Mouse (Mus musculus) CH12.LX (cell line): ENCODE measurements at regions not wholly inside any gene's neighbourhood (a gene's known extent, or its start where the extent isn't known, plus 50 kb on each side); places are given as distances from the start of the nearest gene placed in this dataset.

Source experiments
- DNase-seq: peaks from one replicate; pipeline ENCODE4 v3.0.0-alpha.2; 2013; ENCODE audit errors: extremely low read depth
- H3K27ac ChIP-seq: 2 replicates; pipeline ENCODE4 v1.5.1; 2012; ENCODE audit warnings: low read depth, mild to moderate bottlenecking, control low read depth, moderate library complexity; ENCODE audit not compliant: insufficient read depth
- H3K27me3 ChIP-seq: replicated peaks from 2 replicates; pipeline ENCODE3; 2012; ENCODE audit warnings: inconsistent platforms
- H3K36me3 ChIP-seq, 2 experiments: replicated peaks in 1 of 2; 2 replicates each; pipeline versions ENCODE3 to v1.6.1; 2012; ENCODE audit warnings: inconsistent platforms in 1 of 2, low read length in 1 of 2, mild to moderate bottlenecking in 1 of 2, mixed read lengths in 1 of 2, moderate library complexity in 1 of 2; ENCODE audit not compliant: control insufficient read depth in 1 of 2, insufficient read depth in 1 of 2
- H3K4me1 ChIP-seq, 2 experiments: 2 replicates each; pipeline ENCODE4 v1.6.1; 2012; ENCODE audit warnings: inconsistent platforms in 1 of 2, moderate library complexity in 1 of 2; ENCODE audit not compliant: insufficient read depth in 2 of 2, control insufficient read depth in 1 of 2
- H3K4me2 ChIP-seq: 2 replicates; pipeline ENCODE4 v1.6.1; 2012; ENCODE audit warnings: low read depth, mild to moderate bottlenecking, control low read depth; ENCODE audit not compliant: poor library complexity, insufficient read depth, severe bottlenecking
- H3K4me3 ChIP-seq, 3 experiments: fragments of 150-350 bp in 1 of 3; sonication (generic) in 1 of 3; replicated peaks in 1 of 3; 2 replicates each; pipeline versions ENCODE3 to v1.5.1; 2011 to 2012; ENCODE audit warnings: low read depth in 2 of 3, low read length in 2 of 3, mild to moderate bottlenecking in 2 of 3, moderate library complexity in 2 of 3, control low read depth in 1 of 3, improper control_type of control experiment in 1 of 3, inconsistent platforms in 1 of 3, mixed read lengths in 1 of 3; ENCODE audit not compliant: poor library complexity in 1 of 3
- H3K79me2 ChIP-seq: replicated peaks from 2 replicates; pipeline ENCODE4 v1.6.1; 2012; ENCODE audit warnings: mild to moderate bottlenecking, moderate library complexity; ENCODE audit not compliant: control insufficient read depth, poor library complexity, insufficient read depth, severe bottlenecking; ENCODE audit errors: extremely low read depth
- H3K9ac ChIP-seq: 2 replicates; pipeline ENCODE4 v1.6.1; 2012; ENCODE audit warnings: low read depth, mild to moderate bottlenecking, control low read depth, moderate library complexity; ENCODE audit not compliant: insufficient read depth
- H3K9me3 ChIP-seq: replicated peaks from 2 replicates; pipeline ENCODE3; 2012; ENCODE audit warnings: low read length, inconsistent platforms, mixed read lengths
- CHD1 ChIP-seq: IDR thresholded peaks from 2 replicates; pipeline ENCODE4 v1.6.1; 2012; ENCODE audit warnings: low read depth, low read length, improper control_type of control experiment, inconsistent platforms
- CTCF ChIP-seq, 2 experiments: IDR thresholded peaks in 1 of 2; conservative IDR thresholded peaks in 1 of 2; 2 replicates each; pipeline ENCODE4 v1.5.1; 2011 to 2012; ENCODE audit warnings: low read depth in 2 of 2, low read length in 2 of 2, improper control_type of control experiment in 1 of 2, inconsistent platforms in 1 of 2, mild to moderate bottlenecking in 1 of 2, moderate library complexity in 1 of 2
- E2F4 ChIP-seq: IDR thresholded peaks from 2 replicates; pipeline ENCODE4 v1.6.1; 2011; ENCODE audit warnings: low read depth, low read length, improper control_type of control experiment; ENCODE audit not compliant: insufficient replicate concordance
- EP300 ChIP-seq: IDR thresholded peaks from 2 replicates; pipeline ENCODE4 v1.6.1; 2011; ENCODE audit warnings: low read length, improper control_type of control experiment
- HCFC1 ChIP-seq: IDR thresholded peaks from 2 replicates; pipeline ENCODE4 v1.6.1; 2012; ENCODE audit warnings: low read depth, mild to moderate bottlenecking, inconsistent platforms, low read length, improper control_type of control experiment
- JUN ChIP-seq: IDR thresholded peaks from 2 replicates; pipeline ENCODE4 v1.6.1; 2011; ENCODE audit warnings: low read depth, mild to moderate bottlenecking, low read length, improper control_type of control experiment, moderate library complexity; ENCODE audit not compliant: insufficient read depth
- JUND ChIP-seq: conservative IDR thresholded peaks from 2 replicates; pipeline ENCODE4 v1.6.1; 2011; ENCODE audit warnings: low read depth, low read length, improper control_type of control experiment
- KAT2A ChIP-seq: IDR thresholded peaks from 2 replicates; pipeline ENCODE4 v1.6.1; 2012; ENCODE audit warnings: low read length, improper control_type of control experiment, inconsistent platforms; ENCODE audit not compliant: insufficient replicate concordance
- MAFK ChIP-seq: IDR thresholded peaks from 2 replicates; pipeline ENCODE4 v1.6.1; 2011; ENCODE audit warnings: low read length, improper control_type of control experiment; ENCODE audit not compliant: insufficient replicate concordance
- MAZ ChIP-seq: IDR thresholded peaks from 2 replicates; pipeline ENCODE4 v1.6.1; 2012; ENCODE audit warnings: low read depth, mild to moderate bottlenecking, inconsistent platforms, low read length, improper control_type of control experiment, moderate library complexity
- POLR2A ChIP-seq: IDR thresholded peaks from 2 replicates; pipeline ENCODE4 v1.6.1; 2011; ENCODE audit warnings: low read depth, mild to moderate bottlenecking, improper control_type of control experiment, low read length
- RCOR1 ChIP-seq: conservative IDR thresholded peaks from 2 replicates; pipeline ENCODE4 v1.6.1; 2012; ENCODE audit warnings: low read depth, mild to moderate bottlenecking, inconsistent platforms, low read length, improper control_type of control experiment
- SMC3 ChIP-seq: IDR thresholded peaks from 2 replicates; pipeline ENCODE4 v1.6.1; 2011; ENCODE audit warnings: low read depth, low read length, improper control_type of control experiment
- TBP ChIP-seq: conservative IDR thresholded peaks from 2 replicates; pipeline ENCODE4 v1.6.1; 2011; ENCODE audit warnings: low read depth, low read length, improper control_type of control experiment
- TCF12 ChIP-seq: IDR thresholded peaks from 2 replicates; pipeline ENCODE4 v1.6.1; 2014; ENCODE audit warnings: low read depth, mild to moderate bottlenecking, inconsistent platforms, low read length, improper control_type of control experiment
- UBTF ChIP-seq: IDR thresholded peaks from 2 replicates; pipeline ENCODE4 v1.6.1; 2012; ENCODE audit warnings: low read depth, mild to moderate bottlenecking, inconsistent platforms, low read length, improper control_type of control experiment, moderate library complexity
- USF1 ChIP-seq: IDR thresholded peaks from 2 replicates; pipeline ENCODE4 v1.6.1; 2014; ENCODE audit warnings: low read depth, mild to moderate bottlenecking, inconsistent platforms, low read length, improper control_type of control experiment
- USF2 ChIP-seq: conservative IDR thresholded peaks from 2 replicates; pipeline ENCODE4 v1.6.1; 2011; ENCODE audit warnings: low read depth, low read length, improper control_type of control experiment
- ZMIZ1 ChIP-seq: IDR thresholded peaks from 2 replicates; pipeline ENCODE4 v1.6.1; 2012; ENCODE audit warnings: low read depth, mild to moderate bottlenecking, inconsistent platforms, low read length, improper control_type of control experiment
- ZNF384 ChIP-seq: IDR thresholded peaks from 2 replicates; pipeline ENCODE4 v1.6.1; 2012; ENCODE audit warnings: low read depth, low read length, improper control_type of control experiment, inconsistent platforms
- dilution Hi-C: fragments of 300-500 bp; cut with MboI; formaldehyde crosslinking; loops from 2 replicates; pipeline ENCODE4 v1.14.3; 2020; ENCODE audit warnings: low sequenced_read_pairs; ENCODE audit not compliant: extremely low pct_unique_long_range_greater_than_20kb, extremely low pct_ligation_motif_present
- in situ Hi-C: fragments of 300-500 bp; cut with MboI; formaldehyde crosslinking; loops from 3 replicates; pipeline ENCODE4 v1.14.3; 2019; ENCODE audit warnings: low sequenced_read_pairs, low pct_ligation_motif_present, low pct_unique_long_range_greater_than_20kb, mixed read lengths

DNA sequence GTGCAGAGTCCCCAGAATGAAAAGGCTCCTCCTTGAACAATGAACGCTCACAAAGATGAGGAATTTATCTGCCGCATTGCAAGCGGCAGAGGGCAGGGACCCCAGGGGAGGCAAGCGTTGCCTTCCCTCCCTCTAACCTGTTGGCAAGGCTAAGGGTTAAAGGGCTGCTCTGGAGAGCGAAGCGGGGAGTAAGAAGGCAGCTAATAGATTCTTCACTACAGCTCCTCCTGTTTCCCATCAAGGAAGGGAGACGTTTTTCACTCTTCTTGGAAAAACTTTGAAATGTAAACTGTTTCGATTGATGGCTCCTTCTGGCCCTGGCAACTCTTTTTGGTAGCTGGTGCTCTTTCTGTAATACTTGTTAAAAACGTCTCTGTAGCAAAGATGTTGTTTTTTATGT is 162.9 kb downstream of the Cetn3 start:
- no peak overlapping the region for H3K27ac ChIP-seq
- H3K4me2 ChIP-seq: no peak overlapping the region
- no peak for DNase-seq
- H3K9me3 ChIP-seq: no peaks in the 10 kb centered on the region
- H3K79me2 ChIP-seq: no peaks in the 10 kb centered on the region
- dilution Hi-C loops (no loop called here), in situ Hi-C loops (loop anchor here (25.0 kb wide), 1 partner anchor 1717 kb away; no protein-coding TSS in a partner anchor)
- H3K27me3 ChIP-seq: no peaks in the 10 kb centered on the region
- H3K4me1 ChIP-seq: no peaks in the 10 kb centered on the region
- no peak overlapping the region for H3K9ac ChIP-seq
- no peak for TF ChIP-seq RCOR1
- TF ChIP-seq TCF12: no peak
- TF ChIP-seq TBP: no peak
- TF ChIP-seq POLR2A: no peak
- no peak for TF ChIP-seq USF2
- TF ChIP-seq MAZ: no peak
- no peak for TF ChIP-seq ZMIZ1
- TF ChIP-seq CTCF (conservative IDR thresholded peaks at IDR 0.05 in 1 of 2, IDR thresholded peaks at IDR 0.05 in 1 of 2; ENCODE audit: low read depth in 2 of 2, low read length in 2 of 2): no peak
- no peak for TF ChIP-seq JUND
- no peak for TF ChIP-seq CHD1
- TF ChIP-seq SMC3: no peak
- no peak for TF ChIP-seq ZNF384
- TF ChIP-seq E2F4: no peak
- no peak for TF ChIP-seq MAFK
- no peak for TF ChIP-seq JUN
- TF ChIP-seq KAT2A: no peak
- TF ChIP-seq EP300: no peak
- no peak for TF ChIP-seq USF1
- TF ChIP-seq HCFC1: no peak
- TF ChIP-seq, all 38 proteins: peak for 0
- no peaks in the 10 kb centered on the region for H3K36me3 ChIP-seq
- H3K4me3 ChIP-seq: no peak overlapping the region

DNA sequence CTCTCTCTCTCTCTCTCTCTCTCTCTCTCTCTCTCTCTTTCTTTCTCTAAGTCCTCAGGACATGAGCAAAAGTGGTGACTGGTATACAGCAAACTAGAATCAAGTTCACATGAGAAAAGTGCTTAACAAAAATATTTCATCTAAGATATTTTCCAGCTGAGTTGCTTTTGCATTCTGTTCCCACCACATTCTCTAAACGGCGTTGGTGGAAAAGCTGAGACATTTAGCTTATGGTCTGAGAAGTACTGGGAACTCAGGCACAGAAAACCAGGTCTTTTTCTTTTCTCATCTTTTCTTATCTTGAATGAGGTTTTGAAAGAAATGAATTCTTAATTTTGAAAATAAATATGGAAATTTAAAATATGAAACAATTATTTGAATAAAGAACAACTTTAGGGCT is 182.6 kb downstream of the Cetn3 start:
- no peaks in the 10 kb centered on the region for H3K9me3 ChIP-seq
- no peak overlapping the region for H3K27ac ChIP-seq
- dilution Hi-C loops: no loop called here
- no peak for DNase-seq
- TF ChIP-seq UBTF: no peak
- H3K9ac ChIP-seq: no peak overlapping the region
- H3K4me1 ChIP-seq: no peaks in the 10 kb centered on the region
- no peaks in the 10 kb centered on the region for H3K36me3 ChIP-seq
- H3K4me3 ChIP-seq: no peak overlapping the region
- H3K27me3 ChIP-seq: no peaks in the 10 kb centered on the region
- in situ Hi-C loops: no loop called here
- H3K79me2 ChIP-seq: no peaks in the 10 kb centered on the region
- no peak overlapping the region for H3K4me2 ChIP-seq
